ENCODE assay signal across 8 mouse cellular contexts in genomic region chr19:42128787-42129508, GRCm38 (mm10). TPM values are rescaled to one million over a fixed set of nuclear protein-coding genes. Genes with fewer than 3 reads are reported as not detected.
DNase-seq lines count a peak whose midpoint lies in the region; ATAC-seq lines count a peak whose summit lies in the region.

Avpi1 (minus strand) TSS chr19:42129059.

- H3K4me3 ChIP-seq in hindbrain, embryonic 16.5 days (ENCODE audit: low read length) = peak within 1 kb of the TSS; percentile 49
- peak within 1 kb of the TSS; percentile 57 for H3K4me3 ChIP-seq in macrophage (ENCODE audit: inconsistent target)

- no peaks in the 10 kb centered on the region for H3K36me3 ChIP-seq in hindbrain, embryonic 16.5 days (ENCODE audit: control insufficient read depth, insufficient read depth, low read length)
- peaks cover 6% of the 10 kb centered on the region; the same call in 1 of the 2 replicates for H3K36me3 ChIP-seq in macrophage (ENCODE audit: inconsistent target)

- H3K27me3 ChIP-seq in hindbrain, embryonic 16.5 days (replicated peaks; ENCODE audit: control insufficient read depth, insufficient read depth, low read length) = no peaks in the 10 kb centered on the region

- WGBS in hindbrain, embryonic 16.5 days = under 1% methylated on average over 52 of the region's 54 CpGs
- under 1% methylated on average over 54 of the region's 54 CpGs for WGBS in macrophage (ENCODE audit: missing documents)

- peak; percentile 99 for DNase-seq in WW6 (ENCODE audit: low read depth, low spot score)
- peak; percentile 86 to 89 for DNase-seq in cerebellum, postnatal 4 days (ENCODE audit: low spot score in 2 of 2)
- peak; percentile 98 for DNase-seq in gastrocnemius, adult 18-20 months (ENCODE audit: low spot score)
- DNase-seq in left cerebral cortex, adult 18-20 months (ENCODE audit: low spot score in 2 of 2) = peak; percentile 97 to 98
- peak; percentile 99 for DNase-seq in right cerebral cortex, adult 18-20 months
- DNase-seq in urinary bladder, postnatal 10 days (ENCODE audit: low spot score) = peak; percentile 90

- H3K79me2 ChIP-seq in macrophage (ENCODE audit: inconsistent target) = no peaks in the 10 kb centered on the region

- peak within 1 kb of the TSS; percentile 79 for H3K9ac ChIP-seq in hindbrain, embryonic 16.5 days (ENCODE audit: low read depth, low read length)

- no peaks in the 10 kb centered on the region for H3K9me3 ChIP-seq in hindbrain, embryonic 16.5 days (ENCODE audit: control insufficient read depth, low read length)

- peak within 1 kb of the TSS; percentile 92 for H3K4me2 ChIP-seq in hindbrain, embryonic 16.5 days (ENCODE audit: low read length)

- ATAC-seq in hindbrain, embryonic 16.5 days = peak; percentile 96

- H3K27ac ChIP-seq in hindbrain, embryonic 16.5 days (ENCODE audit: low read depth, low read length) = peak within 1 kb of the TSS; percentile 37; the same call in 1 of the 2 replicates
- H3K27ac ChIP-seq in macrophage = peak within 1 kb of the TSS; percentile 87

- peaks cover 8% of the 10 kb centered on the region for H3K4me1 ChIP-seq in hindbrain, embryonic 16.5 days (ENCODE audit: control insufficient read depth, insufficient read depth, low read depth, low read length)

RNA-seq across cellular contexts. Expression of gene Avpi1, which starts in this region (rescaled TPM):
- total RNA-seq in gastrocnemius, adult 18-20 months (2021) = 10 to 100 TPM in 1 of 2 experiments, 1 to 10 TPM in 1; 9.1 to 10.4 TPM
- polyA plus RNA-seq in hindbrain, embryonic 16.5 days (2015; fragmentation: Nextera tagmentation; extraction: Ambion mirVana) = 12.2 and 12.6 TPM in 2 replicates
- total RNA-seq in left cerebral cortex, adult 18-20 months (2021) = 10 to 100 TPM; 32.0 to 33.3 TPM
- 1 to 10 TPM in 4 of 26 experiments, under 1 TPM in 2, not detected in 20; 0.63 to 3.3 (median 1.4) TPM for total RNA-seq in macrophage (2018; cell fraction: chromatin; rRNA removed)
- total RNA-seq in macrophage (2018; cell fraction: cytosol; rRNA removed) = 1 to 10 TPM; 1.1 to 8.4 (median 3.7) TPM
- total RNA-seq in macrophage (2018; cell fraction: nucleus; rRNA removed) = 1 to 10 TPM in 12 of 26 experiments, under 1 TPM in 10, not detected in 4; 0.46 to 3.4 (median 1.0) TPM
- polyA plus RNA-seq in macrophage (2018) = 3.0 to 9.5 TPM (median 6.7 TPM) in 3 replicates

Comparison
In these comparisons a context has a peak if more than half of its experiments do, and no peak if none do; other contexts are left out.
1. Peak in every context shown above with its lines: DNase-seq, ATAC-seq, H3K4me3 ChIP-seq and H3K27ac ChIP-seq.